Mouse (Mus musculus) forelimb bud, embryonic 11.5 days (tissue): ENCODE measurements at regions not wholly inside any gene's neighbourhood (a gene's known extent, or its start where the extent isn't known, plus 50 kb on each side); places are given as distances from the start of the nearest gene placed in this dataset.
"Not testable (repeated sequence)": the region's sequence is repeated elsewhere in the genome, so short reads cannot be mapped to it uniquely, and the experiment has no call there.

ENCODE experiments used
- DNase-seq: peaks from one replicate; pipeline ENCODE4 v3.0.0-alpha.2; 2012; ENCODE audit warnings: low read depth, low spot score

DNA sequence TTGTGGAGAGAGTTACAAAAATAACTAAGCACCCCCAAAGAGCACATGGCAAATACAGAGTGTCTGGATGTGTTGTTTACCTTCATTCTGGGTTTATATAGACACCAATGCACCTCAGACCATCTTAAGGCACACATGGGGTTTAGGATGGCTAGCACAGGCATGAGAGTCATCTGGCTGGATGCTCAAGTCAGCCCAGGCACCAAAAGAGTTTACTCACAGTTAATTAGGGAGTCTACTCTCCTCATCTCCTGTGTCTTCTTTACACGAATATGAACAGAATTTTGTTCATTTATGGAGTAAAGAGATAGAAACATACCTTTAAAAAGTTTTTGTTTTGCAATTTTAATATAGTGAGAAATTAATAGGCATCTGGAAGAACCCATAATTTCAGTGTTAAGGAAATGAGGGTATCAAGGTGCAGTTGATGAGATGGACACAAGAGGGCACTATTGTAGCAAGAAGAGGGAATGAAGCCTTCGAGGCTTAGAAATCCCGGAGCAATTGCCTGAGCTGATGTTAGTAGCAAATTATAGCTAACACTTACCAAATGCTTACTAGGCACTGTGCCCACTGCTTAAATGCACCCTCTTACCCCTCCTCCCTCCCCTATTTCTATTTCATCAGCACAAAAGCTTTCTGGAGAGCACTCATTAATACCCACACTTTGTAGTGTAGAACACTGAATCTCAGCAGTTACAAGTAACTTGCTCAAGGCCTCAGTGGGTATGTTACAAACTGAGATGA lies 174.6 kb downstream of the Eepd1 start:
- peak; percentile 56 for DNase-seq

GRCm38 (mm10) chr9:25656534-25656933 lies 175.2 kb downstream of the Eepd1 start:
- DNase-seq = no peak

- DNase-seq = no peak
Measured at GRCm38 (mm10) chr9:25683635-25684333, 202.4 kb downstream of the Eepd1 start.

DNA sequence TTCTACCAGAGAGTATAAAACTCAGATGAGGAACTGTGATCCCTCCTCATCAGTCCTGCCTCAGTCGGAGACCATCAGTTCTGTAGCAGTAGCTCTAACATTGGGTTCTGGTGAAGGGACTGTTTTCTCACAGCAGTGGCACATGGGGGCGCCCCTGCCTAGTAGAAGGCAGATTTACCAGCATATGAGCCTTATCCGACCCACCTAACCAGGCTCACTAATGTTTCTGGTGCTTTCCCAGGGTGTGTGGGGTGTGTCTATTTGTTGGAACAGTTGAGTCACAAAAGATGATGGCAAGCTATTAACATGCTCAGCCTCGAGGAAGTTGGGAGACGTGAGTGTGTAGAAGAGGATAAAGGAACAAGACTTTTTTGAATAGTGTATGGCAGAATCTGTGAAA lies 212.3 kb downstream of the Eepd1 start:
- no peak for DNase-seq

DNA sequence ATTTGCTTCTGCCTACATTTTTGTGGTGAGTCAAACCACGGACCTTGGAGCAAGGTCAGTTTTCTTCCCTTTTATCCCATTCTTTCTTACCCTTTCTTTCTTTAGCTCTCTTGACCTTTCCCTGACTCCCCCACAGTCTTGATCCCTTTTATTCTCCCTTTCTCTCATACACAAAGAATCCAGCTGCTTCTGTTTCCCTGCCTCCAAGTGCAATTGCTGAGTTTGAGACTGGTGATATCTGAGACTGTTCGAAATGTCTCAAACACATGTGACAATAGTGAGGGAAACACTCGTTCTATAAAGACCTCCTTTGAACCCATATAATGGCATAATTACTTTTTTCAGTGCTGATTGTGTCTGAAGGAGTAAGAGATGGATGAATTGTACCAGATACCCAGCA lies 213.7 kb downstream of the Eepd1 start:
- no peak for DNase-seq

GRCm38 (mm10) chr9:25713636-25714035 lies 232.3 kb downstream of the Eepd1 start:
- no peak for DNase-seq

DNA sequence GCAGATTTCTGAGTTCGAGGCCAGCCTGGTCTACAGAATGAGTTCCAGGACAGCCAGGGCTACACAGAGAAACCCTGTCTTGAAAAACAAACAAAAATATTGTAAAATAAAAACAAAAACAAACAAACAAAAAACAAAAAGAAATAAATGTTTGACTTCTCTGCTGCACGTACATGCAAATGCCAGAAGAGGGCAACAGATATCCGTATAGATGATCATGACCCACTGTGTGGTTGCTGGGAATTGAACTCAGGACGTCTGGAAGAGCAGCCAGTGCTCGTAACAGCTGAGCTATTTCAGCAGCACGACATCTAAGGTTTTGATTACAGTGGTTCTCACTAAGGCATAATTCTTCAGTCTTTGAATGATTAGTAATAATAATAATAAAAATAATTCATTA lies 262.8 kb downstream of the Eepd1 start:
- no peak for DNase-seq

DNA sequence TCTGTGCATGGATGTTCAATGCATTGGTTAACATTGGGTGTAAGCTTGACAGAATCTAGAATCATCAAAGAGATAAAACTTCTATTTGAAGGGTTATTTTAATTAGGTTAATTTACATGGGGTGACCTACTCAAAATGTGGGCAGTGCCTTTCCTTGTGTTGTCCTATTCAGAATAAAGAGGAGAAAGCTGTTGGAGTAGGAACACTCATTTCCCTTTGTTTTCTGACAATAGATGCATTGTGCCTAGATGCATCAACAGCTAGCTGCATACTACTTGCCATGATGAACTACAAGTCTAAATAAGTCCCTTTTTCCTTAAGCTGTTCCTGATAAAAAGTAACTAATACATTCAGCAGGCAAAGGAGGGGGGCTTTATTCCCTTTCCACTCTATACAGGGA lies 269.8 kb downstream of the Eepd1 start:
- no peak for DNase-seq

DNA sequence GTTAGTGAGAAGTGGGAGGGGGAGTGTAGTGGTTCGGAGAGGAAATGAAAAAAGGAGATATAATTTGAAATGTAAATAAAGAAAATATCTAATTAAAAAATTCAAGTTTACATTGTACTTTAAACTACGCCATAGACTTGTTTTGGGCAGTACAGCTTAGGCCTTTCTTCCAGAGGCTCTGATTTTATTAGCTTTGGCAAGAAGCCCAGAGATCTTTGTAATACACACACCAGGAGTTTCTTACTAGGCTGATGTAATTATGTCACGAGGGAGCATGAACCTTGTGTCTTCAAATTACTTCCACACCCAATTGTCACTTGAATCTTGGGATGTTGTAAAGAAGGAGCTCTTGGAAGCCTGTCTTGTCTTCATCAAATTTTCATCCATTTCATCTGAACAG lies 292.6 kb downstream of the Eepd1 start:
- DNase-seq = no peak

DNA sequence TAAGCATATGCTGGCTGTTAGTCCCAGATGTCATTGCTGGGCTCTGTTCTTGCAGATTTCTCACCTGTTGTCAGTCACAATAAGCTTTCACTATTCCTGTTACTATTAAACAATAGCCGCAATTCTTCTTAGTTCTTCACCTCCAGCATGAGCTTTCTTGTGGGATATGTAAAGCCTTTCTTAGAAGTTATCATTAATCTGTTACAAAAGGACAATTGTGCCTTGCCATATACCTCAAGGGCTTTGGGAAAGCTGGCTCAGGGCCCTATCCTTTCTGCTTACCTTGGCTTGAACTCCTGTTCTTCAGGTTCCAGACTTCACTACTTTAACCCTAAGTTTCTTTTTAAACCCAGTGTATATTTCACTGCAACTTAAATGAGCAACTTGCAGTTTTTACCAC lies 301.3 kb downstream of the Eepd1 start:
- DNase-seq = no peak

GRCm38 (mm10) chr9:25795142-25795910 lies 314.0 kb downstream of the Eepd1 start:
- DNase-seq = no peak

DNA sequence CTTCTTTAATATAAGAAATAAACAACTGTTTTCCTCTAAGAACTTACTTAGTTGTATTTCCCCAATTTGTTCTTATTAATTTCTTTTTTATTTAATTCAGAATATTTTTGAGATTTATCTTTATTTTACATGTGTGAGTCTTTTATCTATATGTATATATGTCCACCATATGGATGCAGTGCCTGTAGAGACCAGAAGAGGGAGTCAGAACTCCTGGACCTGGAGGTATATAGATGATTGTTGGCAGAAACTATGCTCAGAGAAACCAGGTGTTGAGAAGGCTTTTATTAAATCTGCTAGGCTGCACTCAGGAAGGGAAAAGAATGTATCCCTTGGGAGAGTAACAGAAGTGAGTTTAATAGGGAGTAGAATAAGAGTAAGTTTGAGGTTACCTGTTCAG lies 328.2 kb downstream of the Eepd1 start:
- no peak for DNase-seq

DNA sequence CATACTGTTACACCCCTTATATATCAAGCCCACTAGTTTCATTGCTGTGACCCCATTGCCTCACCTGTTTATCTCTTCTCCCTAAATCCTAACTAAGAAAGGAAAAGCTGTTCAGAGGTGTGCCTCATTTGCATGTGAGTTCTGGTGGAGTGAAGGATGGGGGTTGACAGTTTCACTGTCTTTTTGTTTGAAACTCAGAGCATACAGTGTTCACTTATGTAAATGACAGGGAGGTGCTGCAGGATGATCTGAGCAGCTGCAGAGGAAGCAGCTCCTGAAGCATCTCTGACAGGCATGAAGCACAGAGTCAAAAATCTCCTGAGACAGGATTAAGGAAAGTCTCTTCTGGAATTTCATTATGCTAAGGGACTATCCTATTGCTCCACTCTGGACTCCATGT lies 351.9 kb downstream of the Eepd1 start:
- DNase-seq = no peak

DNA sequence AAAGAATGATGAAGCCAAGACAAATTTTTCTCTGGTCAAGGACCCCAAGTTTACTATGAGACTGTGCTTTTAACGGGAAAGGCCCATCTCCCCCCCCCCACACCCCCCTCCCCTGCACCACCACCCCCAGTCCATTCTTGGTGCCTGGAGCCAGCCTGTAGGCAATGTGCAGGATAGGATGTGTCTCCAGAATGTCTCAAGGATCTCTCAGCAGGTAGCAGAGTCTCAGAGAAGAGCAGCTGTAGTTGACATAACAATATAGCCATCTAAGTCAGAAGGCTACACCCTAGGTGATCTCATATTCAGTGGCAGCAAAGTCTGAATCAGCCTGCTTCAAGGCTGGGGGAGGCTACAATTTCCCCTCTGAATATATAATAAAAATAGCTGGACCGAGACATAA lies 368.6 kb downstream of the Eepd1 start:
- not testable (repeated sequence) for DNase-seq

- not testable (repeated sequence) for DNase-seq
Measured at GRCm38 (mm10) chr9:25850608-25851007, 369.3 kb downstream of the Eepd1 start.

DNA sequence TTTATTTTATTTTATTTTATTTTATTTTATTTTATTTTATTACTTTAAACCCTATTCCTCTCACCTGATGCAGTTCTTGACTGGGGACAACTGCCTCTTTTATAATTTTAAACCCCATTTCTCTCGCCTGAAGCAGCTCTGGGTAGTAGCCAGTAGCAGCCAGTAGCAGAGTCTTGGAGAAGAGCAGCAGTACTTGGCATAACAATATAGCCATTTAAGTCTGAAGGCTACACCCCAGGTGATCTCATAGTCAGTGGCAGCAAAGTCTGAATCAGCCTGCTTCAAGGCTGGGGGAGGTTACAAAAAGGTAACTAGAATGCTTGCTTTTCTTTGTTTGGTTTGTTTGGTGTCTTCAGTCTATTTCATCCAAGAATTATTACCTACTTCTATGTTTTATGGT lies 373.2 kb downstream of the Eepd1 start:
- DNase-seq = no peak

- no peak for DNase-seq
Measured at GRCm38 (mm10) chr9:25870260-25870659, 388.9 kb downstream of the Eepd1 start.

GRCm38 (mm10) chr9:25896333-25896905 lies 415.1 kb downstream of the Eepd1 start:
- no peak for DNase-seq
